Mouse (Mus musculus): ENCODE measurements around the gene Smg6. TPM values are rescaled to one million over a fixed set of nuclear protein-coding genes. Genes with fewer than 3 reads are reported as not detected.

Gene Smg6
- polyA plus RNA-seq, 1 experiment from 2014 or later: 15.8 TPM

GRCm38 (mm10) chr11:75016309-75016860 is 90.8 kb downstream of the Smg6 start:
- Histone ChIP-seq H3K27ac (ENCODE audit: low read length) (peak overlapping the region; percentile 58), H3K27me3 (ENCODE audit: control insufficient read depth, insufficient read depth, low read length) (no peaks in the 10 kb centered on the region), H3K4me3 (replicated peaks; ENCODE audit: low read length) (no peak overlapping the region), H3K4me2 (ENCODE audit: low read depth, low read length) (no peak overlapping the region), H3K9ac (ENCODE audit: low read length) (no peak overlapping the region), H3K36me3 (ENCODE audit: control insufficient read depth, insufficient read depth, low read length) (no peaks in the 10 kb centered on the region), H3K9me3 (replicated peaks; ENCODE audit: control insufficient read depth, low read length) (no peaks in the 10 kb centered on the region), H3K4me1 (ENCODE audit: control insufficient read depth, insufficient read depth, low read length) (peaks cover 46% of the 10 kb centered on the region)
- no peak for ATAC-seq (ENCODE audit: insufficient read depth, low FRiP score)
- WGBS: 63% methylated on average over 5 of the region's 5 CpGs

GRCm38 (mm10) chr11:75017831-75018230 is 92.2 kb downstream of the Smg6 start:
- Histone ChIP-seq H3K4me2 (ENCODE audit: low read depth, low read length) (no peak overlapping the region), H3K27me3 (ENCODE audit: control insufficient read depth, insufficient read depth, low read length) (no peaks in the 10 kb centered on the region), H3K9me3 (replicated peaks; ENCODE audit: control insufficient read depth, low read length) (no peaks in the 10 kb centered on the region), H3K27ac (ENCODE audit: low read length) (peak overlapping the region; percentile 61), H3K4me1 (ENCODE audit: control insufficient read depth, insufficient read depth, low read length) (peaks cover 37% of the 10 kb centered on the region), H3K4me3 (replicated peaks; ENCODE audit: low read length) (no peak overlapping the region), H3K9ac (ENCODE audit: low read length) (no peak overlapping the region), H3K36me3 (ENCODE audit: control insufficient read depth, insufficient read depth, low read length) (no peaks in the 10 kb centered on the region)
- WGBS: 49% methylated on average over 2 of the region's 2 CpGs
- 0 out of 2 replicates have a peak, but pooled peaks have one; percentile 22 for ATAC-seq (ENCODE audit: insufficient read depth, low FRiP score)

- H3K27me3 ChIP-seq (ENCODE audit: control insufficient read depth, insufficient read depth, low read length): no peaks in the 10 kb centered on the region
- no peak overlapping the region for H3K27ac ChIP-seq (ENCODE audit: low read length)
- WGBS: 65% methylated on average over 3 of the region's 3 CpGs
- H3K9ac ChIP-seq (ENCODE audit: low read length): no peak overlapping the region
- no peak for ATAC-seq (ENCODE audit: insufficient read depth, low FRiP score)
- H3K4me3 ChIP-seq (replicated peaks; ENCODE audit: low read length): no peak overlapping the region
- H3K36me3 ChIP-seq (ENCODE audit: control insufficient read depth, insufficient read depth, low read length): no peaks in the 10 kb centered on the region
- no peaks in the 10 kb centered on the region for H3K9me3 ChIP-seq (replicated peaks; ENCODE audit: control insufficient read depth, low read length)
- H3K4me2 ChIP-seq (ENCODE audit: low read depth, low read length): no peak overlapping the region
- 0 out of 2 replicates have a peak, but pooled peaks cover 3% of the 10 kb centered on the region for H3K4me1 ChIP-seq (ENCODE audit: control insufficient read depth, insufficient read depth, low read length)
Measured at GRCm38 (mm10) chr11:75026977-75027376, 101.4 kb downstream of the Smg6 start.

- no peaks in the 10 kb centered on the region for H3K9me3 ChIP-seq (replicated peaks; ENCODE audit: control insufficient read depth, low read length)
- H3K27me3 ChIP-seq (ENCODE audit: control insufficient read depth, insufficient read depth, low read length): no peaks in the 10 kb centered on the region
- H3K36me3 ChIP-seq (ENCODE audit: control insufficient read depth, insufficient read depth, low read length): no peaks in the 10 kb centered on the region
- WGBS: 69% methylated on average over 2 of the region's 2 CpGs
- no peak for ATAC-seq (ENCODE audit: insufficient read depth, low FRiP score)
- H3K4me2 ChIP-seq (ENCODE audit: low read depth, low read length): no peak overlapping the region
- H3K4me1 ChIP-seq (ENCODE audit: control insufficient read depth, insufficient read depth, low read length): peaks cover 3% of the 10 kb centered on the region; the same call in 1 of the 2 replicates
- H3K9ac ChIP-seq (ENCODE audit: low read length): no peak overlapping the region
- H3K4me3 ChIP-seq (replicated peaks; ENCODE audit: low read length): no peak overlapping the region
- H3K27ac ChIP-seq (ENCODE audit: low read length): no peak overlapping the region
Measured at GRCm38 (mm10) chr11:75027616-75028015, 102.0 kb downstream of the Smg6 start.

- no peak overlapping the region for H3K4me3 ChIP-seq (replicated peaks; ENCODE audit: low read length)
- H3K36me3 ChIP-seq (ENCODE audit: control insufficient read depth, insufficient read depth, low read length): no peaks in the 10 kb centered on the region
- no peak overlapping the region for H3K9ac ChIP-seq (ENCODE audit: low read length)
- no peak for ATAC-seq (ENCODE audit: insufficient read depth, low FRiP score)
- H3K4me2 ChIP-seq (ENCODE audit: low read depth, low read length): no peak overlapping the region
- H3K27me3 ChIP-seq (ENCODE audit: control insufficient read depth, insufficient read depth, low read length): no peaks in the 10 kb centered on the region
- no peaks in the 10 kb centered on the region for H3K9me3 ChIP-seq (replicated peaks; ENCODE audit: control insufficient read depth, low read length)
- 43% methylated on average over 2 of the region's 2 CpGs for WGBS
- no peak overlapping the region for H3K27ac ChIP-seq (ENCODE audit: low read length)
- H3K4me1 ChIP-seq (ENCODE audit: control insufficient read depth, insufficient read depth, low read length): peaks cover 11% of the 10 kb centered on the region; the same call in 1 of the 2 replicates
Measured at GRCm38 (mm10) chr11:75031251-75031650, 105.6 kb downstream of the Smg6 start.

GRCm38 (mm10) chr11:75032946-75033345 is 107.3 kb downstream of the Smg6 start:
- Histone ChIP-seq H3K9ac (ENCODE audit: low read length) (no peak overlapping the region), H3K4me2 (ENCODE audit: low read depth, low read length) (no peak overlapping the region), H3K4me3 (replicated peaks; ENCODE audit: low read length) (no peak overlapping the region), H3K27ac (ENCODE audit: low read length) (peak overlapping the region; percentile 75), H3K9me3 (replicated peaks; ENCODE audit: control insufficient read depth, low read length) (no peaks in the 10 kb centered on the region), H3K4me1 (ENCODE audit: control insufficient read depth, insufficient read depth, low read length) (peaks cover 7% of the 10 kb centered on the region; the same call in 1 of the 2 replicates), H3K36me3 (ENCODE audit: control insufficient read depth, insufficient read depth, low read length) (no peaks in the 10 kb centered on the region), H3K27me3 (ENCODE audit: control insufficient read depth, insufficient read depth, low read length) (no peaks in the 10 kb centered on the region)
- WGBS: 70% methylated on average over 2 of the region's 2 CpGs
- ATAC-seq (ENCODE audit: insufficient read depth, low FRiP score): no peak

- Histone ChIP-seq H3K9ac (ENCODE audit: low read length) (no peak overlapping the region), H3K27me3 (ENCODE audit: control insufficient read depth, insufficient read depth, low read length) (no peaks in the 10 kb centered on the region), H3K4me1 (ENCODE audit: control insufficient read depth, insufficient read depth, low read length) (peaks cover 7% of the 10 kb centered on the region; the same call in 1 of the 2 replicates), H3K27ac (ENCODE audit: low read length) (peak overlapping the region; percentile 75), H3K9me3 (replicated peaks; ENCODE audit: control insufficient read depth, low read length) (no peaks in the 10 kb centered on the region), H3K36me3 (ENCODE audit: control insufficient read depth, insufficient read depth, low read length) (no peaks in the 10 kb centered on the region), H3K4me3 (replicated peaks; ENCODE audit: low read length) (no peak overlapping the region), H3K4me2 (ENCODE audit: low read depth, low read length) (no peak overlapping the region)
- WGBS: 37% methylated on average over 5 of the region's 5 CpGs
- peak; percentile 79 for ATAC-seq (ENCODE audit: insufficient read depth, low FRiP score)
Measured at GRCm38 (mm10) chr11:75033581-75034067, 108.0 kb downstream of the Smg6 start.

GRCm38 (mm10) chr11:75034104-75034503 is 108.5 kb downstream of the Smg6 start:
- peak; percentile 25; the same call in 1 of the 2 replicates for ATAC-seq (ENCODE audit: insufficient read depth, low FRiP score)
- peaks cover 7% of the 10 kb centered on the region; the same call in 1 of the 2 replicates for H3K4me1 ChIP-seq (ENCODE audit: control insufficient read depth, insufficient read depth, low read length)
- 43% methylated on average over 3 of the region's 3 CpGs for WGBS

GRCm38 (mm10) chr11:75044333-75044732 is 118.7 kb downstream of the Smg6 start:
- Histone ChIP-seq H3K36me3 (ENCODE audit: control insufficient read depth, insufficient read depth, low read length) (peaks cover 6% of the 10 kb centered on the region; the same call in 1 of the 2 replicates), H3K4me1 (ENCODE audit: control insufficient read depth, insufficient read depth, low read length) (peaks cover 38% of the 10 kb centered on the region), H3K27me3 (ENCODE audit: control insufficient read depth, insufficient read depth, low read length) (no peaks in the 10 kb centered on the region), H3K4me2 (ENCODE audit: low read depth, low read length) (no peak overlapping the region), H3K4me3 (replicated peaks; ENCODE audit: low read length) (no peak overlapping the region), H3K9ac (ENCODE audit: low read length) (0 out of 2 replicates have a peak overlapping the region, but pooled peaks have one; percentile 36), H3K27ac (ENCODE audit: low read length) (peak overlapping the region; percentile 86), H3K9me3 (replicated peaks; ENCODE audit: control insufficient read depth, low read length) (no peaks in the 10 kb centered on the region)
- ATAC-seq (ENCODE audit: insufficient read depth, low FRiP score): no peak
- 52% methylated on average over 3 of the region's 3 CpGs for WGBS

More at GRCm38 (mm10) chr11:75034104-75034503, 108.5 kb downstream of the Smg6 start:
- Histone ChIP-seq H3K9ac (ENCODE audit: low read length) (no peak overlapping the region), H3K27me3 (ENCODE audit: control insufficient read depth, insufficient read depth, low read length) (no peaks in the 10 kb centered on the region), H3K4me3 (replicated peaks; ENCODE audit: low read length) (no peak overlapping the region), H3K27ac (ENCODE audit: low read length) (peak overlapping the region; percentile 75), H3K36me3 (ENCODE audit: control insufficient read depth, insufficient read depth, low read length) (no peaks in the 10 kb centered on the region), H3K9me3 (replicated peaks; ENCODE audit: control insufficient read depth, low read length) (no peaks in the 10 kb centered on the region), H3K4me2 (ENCODE audit: low read depth, low read length) (no peak overlapping the region)
